Mouse (Mus musculus) MEL (cell line): ENCODE results near the gene Ccdc71. TPM values are rescaled to one million over a fixed set of nuclear protein-coding genes. Genes with fewer than 3 reads are reported as not detected.

Experiments
- DNase-seq: peaks from one replicate; pipeline ENCODE4 v3.0.0; 2011; ENCODE audit warnings: low read depth, low spot score
- H3K27ac ChIP-seq: 2 replicates; pipeline ENCODE4 v1.5.1; 2012; ENCODE audit warnings: low read depth, mild to moderate bottlenecking, control low read depth, low read length, moderate library complexity; ENCODE audit not compliant: control insufficient read depth
- H3K27me3 ChIP-seq, 2 experiments: fragments of 150-350 bp in 1 of 2; sonication (generic) in 1 of 2; 2 replicates each; pipeline ENCODE4 v1.6.1; 2012; ENCODE audit warnings: low read length in 2 of 2, mild to moderate bottlenecking in 2 of 2, improper control_type of control experiment in 1 of 2, moderate library complexity in 1 of 2; ENCODE audit not compliant: insufficient read depth in 2 of 2, control insufficient read depth in 1 of 2
- H3K36me3 ChIP-seq, 2 experiments: 2 replicates each; pipeline ENCODE4 v1.6.1; 2012 to 2014; ENCODE audit warnings: low read length in 2 of 2, improper control_type of control experiment in 1 of 2, inconsistent platforms in 1 of 2, mild to moderate bottlenecking in 1 of 2; ENCODE audit not compliant: insufficient read depth in 2 of 2, control insufficient read depth in 1 of 2
- H3K4me1 ChIP-seq, 2 experiments: fragments of 150-350 bp in 1 of 2; sonication (generic) in 1 of 2; 2 replicates each; pipeline ENCODE4 v1.6.1; 2012; ENCODE audit warnings: low read length in 2 of 2, improper control_type of control experiment in 1 of 2, mild to moderate bottlenecking in 1 of 2; ENCODE audit not compliant: insufficient read depth in 2 of 2, control insufficient read depth in 1 of 2
- H3K4me3 ChIP-seq, 2 experiments: fragments of 150-350 bp in 1 of 2; sonication (generic) in 1 of 2; 2 replicates each; pipeline ENCODE4 v1.5.1; 2012; ENCODE audit warnings: low read depth in 2 of 2, low read length in 2 of 2, mild to moderate bottlenecking in 2 of 2, moderate library complexity in 2 of 2, control low read depth in 1 of 2, improper control_type of control experiment in 1 of 2; ENCODE audit not compliant: control insufficient read depth in 1 of 2, insufficient read depth in 1 of 2
- H3K79me2 ChIP-seq: 2 replicates; pipeline ENCODE4 v1.6.1; 2012; ENCODE audit warnings: mild to moderate bottlenecking, low read length, moderate library complexity; ENCODE audit not compliant: control insufficient read depth, poor library complexity, insufficient read depth
- H3K9ac ChIP-seq: 2 replicates; pipeline ENCODE4 v1.6.1; 2012; ENCODE audit warnings: low read depth, mild to moderate bottlenecking, control low read depth, low read length, moderate library complexity; ENCODE audit not compliant: control insufficient read depth, poor library complexity, severe bottlenecking
- H3K9me3 ChIP-seq: fragments of 150-350 bp; sonication (generic); replicated peaks from 2 replicates; pipeline ENCODE4 v1.6.1; 2012; ENCODE audit warnings: mild to moderate bottlenecking, low read length, improper control_type of control experiment, moderate library complexity; ENCODE audit not compliant: insufficient read depth
- CHD2 ChIP-seq: IDR thresholded peaks from 2 replicates; pipeline ENCODE4 v1.6.1; 2011; ENCODE audit warnings: low read length, improper control_type of control experiment
- CTCF ChIP-seq, 3 experiments: IDR thresholded peaks in 2 of 3; conservative IDR thresholded peaks in 1 of 3; 2 replicates each; pipeline ENCODE4 v1.5.1; 2011 to 2012; ENCODE audit warnings: low read length in 3 of 3, low read depth in 2 of 3, mild to moderate bottlenecking in 2 of 3, improper control_type of control experiment in 1 of 3, inconsistent platforms in 1 of 3, mixed read lengths in 1 of 3, moderate library complexity in 1 of 3; ENCODE audit not compliant: control insufficient read depth in 1 of 3, insufficient read depth in 1 of 3, poor library complexity in 1 of 3, severe bottlenecking in 1 of 3
- E2F4 ChIP-seq: IDR thresholded peaks from 2 replicates; pipeline ENCODE4 v1.6.1; 2011; ENCODE audit warnings: low read depth, low read length, improper control_type of control experiment, borderline replicate concordance
- ELF1 ChIP-seq: IDR thresholded peaks from 2 replicates; pipeline ENCODE4 v1.6.1; 2014; ENCODE audit warnings: low read depth, mild to moderate bottlenecking, inconsistent platforms, low read length, improper control_type of control experiment, moderate library complexity
- ETS1 ChIP-seq: IDR thresholded peaks from 2 replicates; pipeline ENCODE4 v1.6.1; 2012; ENCODE audit warnings: low read depth, mild to moderate bottlenecking, inconsistent platforms, low read length, improper control_type of control experiment, moderate library complexity
- GATA1 ChIP-seq: IDR thresholded peaks from 2 replicates; pipeline ENCODE4 v1.6.1; 2011; ENCODE audit warnings: low read depth, low read length, improper control_type of control experiment
- HCFC1 ChIP-seq: IDR thresholded peaks from 2 replicates; pipeline ENCODE4 v1.6.1; 2012; ENCODE audit warnings: low read depth, mild to moderate bottlenecking, inconsistent platforms, low read length, improper control_type of control experiment, moderate library complexity
- KAT2A ChIP-seq: conservative IDR thresholded peaks from 2 replicates; pipeline ENCODE4 v1.6.1; 2012; ENCODE audit warnings: low read depth, low read length, improper control_type of control experiment, inconsistent platforms
- MAX ChIP-seq: IDR thresholded peaks from 2 replicates; pipeline ENCODE4 v1.6.1; 2011; ENCODE audit warnings: low read length, improper control_type of control experiment
- MAZ ChIP-seq: IDR thresholded peaks from 2 replicates; pipeline ENCODE4 v1.6.1; 2012; ENCODE audit warnings: low read depth, mild to moderate bottlenecking, inconsistent platforms, low read length, improper control_type of control experiment
- MXI1 ChIP-seq: IDR thresholded peaks from 2 replicates; pipeline ENCODE4 v1.6.1; 2011; ENCODE audit warnings: mild to moderate bottlenecking, low read depth, low read length, improper control_type of control experiment
- MYC ChIP-seq: IDR thresholded peaks from 2 replicates; pipeline ENCODE4 v1.6.1; 2011; ENCODE audit warnings: low read depth, mild to moderate bottlenecking, low read length, improper control_type of control experiment, moderate library complexity
- NELFE ChIP-seq: IDR thresholded peaks from 2 replicates; pipeline ENCODE4 v1.6.1; 2011; ENCODE audit warnings: low read depth, low read length, improper control_type of control experiment
- NRF1 ChIP-seq: IDR thresholded peaks from 2 replicates; pipeline ENCODE4 v1.6.1; 2014; ENCODE audit warnings: low read depth, mild to moderate bottlenecking, inconsistent platforms, low read length, improper control_type of control experiment, moderate library complexity; ENCODE audit not compliant: poor library complexity, insufficient read depth, severe bottlenecking
- POLR2A ChIP-seq, 2 experiments: IDR thresholded peaks; 2 replicates each; pipeline ENCODE4 v1.6.1; 2011 to 2012; ENCODE audit warnings: low read length in 2 of 2, mild to moderate bottlenecking in 2 of 2, control low read depth in 1 of 2, improper control_type of control experiment in 1 of 2, low read depth in 1 of 2, moderate library complexity in 1 of 2; ENCODE audit not compliant: control insufficient read depth in 1 of 2, insufficient read depth in 1 of 2, poor library complexity in 1 of 2
- SIN3A ChIP-seq: IDR thresholded peaks from 2 replicates; pipeline ENCODE4 v1.6.1; 2012; ENCODE audit warnings: low read length, improper control_type of control experiment, inconsistent platforms
- TBP ChIP-seq: IDR thresholded peaks from 2 replicates; pipeline ENCODE4 v1.8.0; 2011; ENCODE audit warnings: low read depth, low read length, improper control_type of control experiment
- TCF12 ChIP-seq: IDR thresholded peaks from 2 replicates; pipeline ENCODE4 v1.6.1; 2014; ENCODE audit warnings: low read depth, mild to moderate bottlenecking, inconsistent platforms, low read length, improper control_type of control experiment, moderate library complexity
- USF1 ChIP-seq: IDR thresholded peaks from 2 replicates; pipeline ENCODE4 v1.6.1; 2014; ENCODE audit warnings: low read depth, mild to moderate bottlenecking, inconsistent platforms, low read length, improper control_type of control experiment, moderate library complexity
- ZMIZ1 ChIP-seq: IDR thresholded peaks from 2 replicates; pipeline ENCODE4 v1.6.1; 2012; ENCODE audit warnings: low read depth, mild to moderate bottlenecking, inconsistent platforms, low read length, improper control_type of control experiment, moderate library complexity
- ZNF384 ChIP-seq: IDR thresholded peaks from 2 replicates; pipeline ENCODE4 v1.6.1; 2012; ENCODE audit warnings: low read depth, mild to moderate bottlenecking, inconsistent platforms, low read length, improper control_type of control experiment
- polyA plus RNA-seq, 2 experiments: library from polyadenylated mRNA; stranded (reverse) in 1 of 2; unstranded in 1 of 2; fragments of >175 nt in 1 of 2; fragments of >200 nt in 1 of 2; gene quantifications; 2 replicates each; pipeline versions ENCODE4 v1.2.1 to v1.2.4; 2012; ENCODE audit warnings: low replicate concordance in 2 of 2, low read depth in 1 of 2; ENCODE audit not compliant: insufficient read length in 2 of 2, insufficient read depth in 1 of 2, missing spikeins in 1 of 2
- total RNA-seq: library from RNA; depleted of rRNA; stranded (reverse); fragments of 300-350 nt; gene quantifications from 2 replicates; pipeline ENCODE4 v1.2.3, GENCODE M21; 2012

Ccdc71 gene
- total and polyA plus RNA-seq, 3 experiments, result 23.1 to 39.9 TPM; not detected in 1

DNA sequence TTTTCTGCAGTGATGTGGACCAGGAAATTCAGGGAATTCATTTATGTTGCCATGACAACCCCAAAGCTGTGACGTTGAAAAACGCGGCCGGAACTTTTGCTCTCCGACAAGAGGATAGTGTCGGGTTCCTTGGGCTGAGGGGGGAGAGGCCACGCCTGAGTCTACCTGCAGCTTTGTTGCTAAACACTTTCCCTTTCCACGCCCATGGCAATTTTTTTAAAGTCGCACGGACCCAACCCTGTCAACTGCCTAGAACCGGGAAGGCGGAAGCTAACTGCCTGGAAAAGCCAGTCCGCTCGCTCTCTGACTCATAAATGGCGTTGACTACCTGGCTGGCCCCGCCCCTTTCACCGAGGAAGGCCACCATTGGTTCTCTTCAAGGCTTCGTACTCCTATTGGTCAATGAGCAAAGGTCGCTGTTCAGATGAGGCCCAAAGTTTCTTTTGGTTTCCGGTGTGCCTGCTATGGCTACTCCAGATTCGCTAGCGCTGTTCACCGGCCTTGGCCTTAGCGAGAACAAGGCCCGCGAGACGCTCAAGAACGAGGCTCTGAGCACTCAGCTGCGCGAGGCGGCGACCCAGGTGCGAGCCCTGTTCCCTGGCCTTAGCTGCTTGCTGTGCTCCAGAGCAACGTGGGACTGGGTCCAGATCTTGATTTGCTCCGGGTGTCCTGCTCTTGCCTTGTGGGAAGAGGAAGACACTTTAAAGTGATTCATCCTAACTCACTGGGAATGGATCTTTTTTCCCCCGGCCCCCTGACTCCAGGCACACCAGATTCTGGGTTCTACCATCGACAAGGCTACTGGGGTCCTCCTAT, 47.5 kb downstream of the Ccdc71 start, which contains the start of gene Qars:
TSS of gene Qars (plus strand) at position 88 of the 816 bp plus-strand sequence.
- Histone ChIP-seq H3K36me3 (peaks cover 5 to 10% of the 10 kb centered on the region in 2 experiments), H3K27ac (peak within 1 kb of the TSS; percentile 82), H3K4me3 (peak within 1 kb of the TSS; percentile 80 to 86), H3K4me1 (peaks cover 3 to 11% of the 10 kb centered on the region in 2 experiments), H3K9ac (peak within 1 kb of the TSS; percentile 81), H3K27me3 (no peaks in the 10 kb centered on the region), H3K79me2 (peaks cover 15% of the 10 kb centered on the region), H3K9me3 (no peaks in the 10 kb centered on the region)
- TF ChIP-seq GATA1, result peak; percentile 47; the same call in 1 of the 2 replicates
- TF ChIP-seq TCF12, result peak; percentile 40; the same call in 1 of the 2 replicates
- no peak; the same call in 1 of the 2 replicates for TF ChIP-seq ETS1
- peak; percentile 66 to 87 for TF ChIP-seq POLR2A (IDR thresholded peaks at IDR 0.05; ENCODE audit: control insufficient read depth in 1 of 2, insufficient read depth in 1 of 2, low read depth in 1 of 2, low read length in 2 of 2, poor library complexity in 1 of 2)
- TF ChIP-seq MAX, result no peak
- TF ChIP-seq ZMIZ1, result 0 out of 2 replicates have a peak, but pooled peaks have one; percentile 46
- TF ChIP-seq CTCF (IDR thresholded peaks at IDR 0.05 in 2 of 3, conservative IDR thresholded peaks at IDR 0.05 in 1 of 3; ENCODE audit: control insufficient read depth in 1 of 3, insufficient read depth in 1 of 3, low read depth in 2 of 3, low read length in 3 of 3, poor library complexity in 1 of 3, severe bottlenecking in 1 of 3), result no peak
- peak; percentile 43; the same call in 1 of the 2 replicates for TF ChIP-seq NELFE
- peak; percentile 61 for TF ChIP-seq ZNF384
- TF ChIP-seq HCFC1, result peak; percentile 83
- TF ChIP-seq TBP, result peak; percentile 93
- no peak for TF ChIP-seq MAZ
- peak; percentile 98 for TF ChIP-seq SIN3A
- TF ChIP-seq KAT2A, result peak; percentile 51; the same call in 1 of the 2 replicates
- no peak for TF ChIP-seq E2F4
- 0 out of 2 replicates have a peak, but pooled peaks have one; percentile 39 for TF ChIP-seq MYC
- peak; percentile 87; the same call in 1 of the 2 replicates for TF ChIP-seq MXI1
- 0 out of 2 replicates have a peak, but pooled peaks have one; percentile 11 for TF ChIP-seq NRF1
- TF ChIP-seq ELF1, result peak; percentile 78
- 0 out of 2 replicates have a peak, but pooled peaks have one; percentile 23 for TF ChIP-seq CHD2
- TF ChIP-seq USF1, result no peak
- peak; percentile 98 for DNase-seq
